Mouse (Mus musculus): ENCODE measurements around the gene 1700019A02Rik.

The 1700019A02Rik gene

GRCm38 (mm10) chr1:53187536-53187935, at the start of gene 1700019A02Rik:
Gene 1700019A02Rik, minus strand, starts transcription at chr1:53187636.
- no peak for DNase-seq (ENCODE audit: low spot score)

GRCm38 (mm10) chr1:53226063-53226462, 38.6 kb upstream of the 1700019A02Rik start:
- DNase-seq (ENCODE audit: low spot score), result no peak

GRCm38 (mm10) chr1:53225616-53226015, 38.2 kb upstream of the 1700019A02Rik start:
- DNase-seq (ENCODE audit: low spot score), result no peak

DNA sequence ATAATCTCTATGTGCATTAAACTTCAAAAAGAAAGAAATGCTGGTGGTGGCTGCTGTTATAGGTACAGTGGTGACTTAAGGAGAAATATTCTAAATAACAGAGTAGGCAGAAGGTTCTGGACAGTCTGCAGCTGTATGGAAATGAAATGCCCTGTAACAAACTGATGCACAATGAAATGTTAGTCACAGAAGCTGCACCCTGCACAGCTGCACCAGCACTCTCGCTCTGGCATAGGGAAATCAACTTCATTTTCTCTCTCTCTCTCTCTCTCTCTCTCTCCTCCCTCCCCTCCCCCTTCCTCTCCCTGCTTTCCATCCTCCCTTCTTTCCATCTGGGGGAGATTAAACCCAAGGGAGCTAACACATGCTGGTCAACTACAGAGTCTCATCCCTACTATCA, 37.3 kb upstream of the 1700019A02Rik start:
- DNase-seq (ENCODE audit: low spot score), result no peak

DNA sequence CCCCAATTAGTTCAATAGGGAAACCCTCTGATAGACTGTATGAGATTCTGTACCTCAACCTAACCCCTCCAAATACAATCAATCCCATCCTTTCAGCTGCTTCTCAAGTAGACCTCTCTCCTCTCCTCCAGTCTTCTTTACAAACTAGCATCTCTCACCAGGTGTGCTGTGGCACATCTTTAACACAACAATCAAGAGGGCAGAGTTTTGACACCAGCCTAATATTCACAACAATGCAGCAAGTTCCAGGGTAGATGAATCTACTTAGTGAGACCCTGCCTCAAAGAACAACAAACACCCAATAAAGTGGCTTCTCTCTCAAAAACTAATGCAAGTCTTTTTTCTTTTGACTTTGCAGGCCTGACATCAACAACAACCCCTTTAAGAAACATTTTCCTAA, 22.7 kb upstream of the 1700019A02Rik start:
- no peak for DNase-seq (ENCODE audit: low spot score)

DNA sequence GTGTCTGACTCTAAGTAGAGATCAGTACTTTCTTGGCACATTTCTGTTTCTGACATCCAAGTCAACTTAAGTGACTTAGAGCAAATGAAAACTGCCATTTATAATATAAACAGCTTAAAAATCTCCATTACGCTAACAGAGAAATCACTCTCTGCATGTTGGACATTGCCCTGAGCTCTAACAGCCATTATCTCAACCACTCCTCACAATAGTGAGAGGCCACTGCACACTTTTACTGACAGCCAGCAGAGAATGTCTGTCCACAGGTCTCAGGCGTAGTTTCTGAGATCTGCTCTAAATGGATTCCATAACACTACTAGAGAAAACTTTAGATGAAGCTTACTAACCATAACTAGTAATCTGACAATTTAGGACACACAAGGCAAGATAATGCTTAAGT, 16.5 kb upstream of the 1700019A02Rik start:
- DNase-seq (ENCODE audit: low spot score), result no peak

DNA sequence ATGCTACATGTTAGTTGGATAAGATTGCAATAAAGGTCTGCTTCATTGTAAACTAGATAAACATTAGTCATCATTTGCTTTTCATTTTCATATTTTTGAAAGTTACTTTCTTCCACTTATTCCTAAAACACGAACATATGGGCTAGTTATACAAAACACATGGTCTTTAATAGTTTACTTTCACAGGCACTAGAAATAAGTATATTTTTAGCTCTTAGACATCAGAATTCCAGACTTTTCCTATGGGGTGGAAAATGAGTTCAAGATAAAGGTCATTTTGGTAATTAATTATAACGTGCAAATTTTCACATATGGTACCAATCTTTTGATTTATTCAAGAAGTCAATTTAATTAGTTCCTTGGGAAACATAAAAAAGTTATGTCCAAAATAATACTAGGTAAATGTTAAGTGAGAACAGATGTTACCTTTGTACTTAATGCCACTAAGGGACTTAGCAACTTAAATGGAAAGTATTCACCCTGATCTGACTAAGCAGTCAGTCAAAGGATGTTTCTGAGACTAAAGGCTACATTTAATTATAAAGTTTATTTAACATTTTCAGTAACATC, 14.3 kb upstream of the 1700019A02Rik start:
- DNase-seq (ENCODE audit: low spot score), result no peak

DNA sequence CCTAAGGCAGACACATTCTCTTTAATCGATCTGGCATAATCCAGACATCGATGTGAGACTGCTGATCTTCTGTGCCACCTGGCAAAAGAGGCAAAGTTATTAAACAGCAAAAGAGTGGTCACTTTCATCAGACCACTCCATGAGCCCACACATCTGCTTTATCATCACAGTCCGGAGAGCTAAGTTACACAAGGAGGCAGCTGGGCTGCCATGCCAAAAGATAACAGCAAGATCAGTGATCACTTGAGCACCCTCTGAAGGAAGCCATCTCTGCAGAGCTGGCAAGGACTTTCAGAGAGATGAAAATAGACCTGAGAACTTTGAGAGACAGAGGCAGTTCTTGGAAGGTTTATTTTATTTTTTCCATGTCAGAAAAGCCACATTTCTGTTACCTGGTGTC, 7.1 kb upstream of the 1700019A02Rik start:
- DNase-seq (ENCODE audit: low spot score), result no peak

- no peak for DNase-seq (ENCODE audit: low spot score)
Observed at GRCm38 (mm10) chr1:53191234-53191633, 3.8 kb upstream of the 1700019A02Rik start.

GRCm38 (mm10) chr1:53189620-53190019, 2.2 kb upstream of the 1700019A02Rik start:
- no peak for DNase-seq (ENCODE audit: low spot score)

- DNase-seq (ENCODE audit: low spot score), result no peak
Observed at GRCm38 (mm10) chr1:53186301-53186700, 1.1 kb downstream of the 1700019A02Rik start.

GRCm38 (mm10) chr1:53157715-53158114, 29.7 kb downstream of the 1700019A02Rik start:
- DNase-seq (ENCODE audit: low spot score), result no peak

DNA sequence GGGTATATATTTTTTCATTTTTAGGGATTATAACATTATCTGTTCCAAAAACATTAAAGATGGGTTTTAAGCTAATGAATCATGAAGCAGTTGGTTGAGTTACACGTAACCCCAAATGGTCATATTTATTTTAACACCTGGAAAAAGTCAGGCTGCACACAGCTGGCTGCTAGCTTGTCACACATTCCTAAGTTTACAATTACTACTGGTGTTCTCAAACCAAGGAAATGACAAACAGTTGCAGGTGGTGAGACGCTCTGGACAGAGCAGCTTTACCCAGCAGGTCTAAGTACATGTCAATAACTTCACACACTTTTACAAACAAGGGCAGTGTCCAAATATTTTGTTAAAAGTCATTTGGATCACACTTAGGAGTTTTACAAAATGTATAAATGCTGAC, 64.4 kb downstream of the 1700019A02Rik start:
- DNase-seq (ENCODE audit: low spot score), result no peak

DNA sequence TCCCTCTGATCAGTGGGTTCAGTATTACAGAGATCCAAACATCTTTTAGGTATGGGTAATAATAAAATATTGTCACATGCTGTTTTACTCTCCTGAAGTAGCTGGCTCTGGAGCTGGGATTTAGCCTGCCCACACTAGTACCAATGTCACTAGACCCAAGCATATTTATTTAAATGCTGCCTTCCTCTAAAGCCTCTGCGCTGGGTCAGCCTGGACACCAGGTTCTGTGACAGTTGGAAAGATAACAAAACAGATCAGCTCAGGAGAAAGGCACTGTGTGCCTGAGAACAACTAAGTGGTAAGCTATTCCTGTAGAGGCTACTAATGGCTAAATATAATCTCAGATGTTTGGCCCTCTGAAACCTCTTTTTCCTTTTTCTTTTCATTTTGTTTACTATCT, 76.9 kb downstream of the 1700019A02Rik start:
- DNase-seq (ENCODE audit: low spot score), result no peak
